Mouse (Mus musculus) megakaryocyte, adult 5-6 weeks (primary cell): Measurements from ENCODE around the gene Tas2r123. TPM values are rescaled to one million over a fixed set of nuclear protein-coding genes. Genes with fewer than 3 reads are reported as not detected.

ENCODE experiments used
- ATAC-seq: 2 replicates; pipeline ENCODE4 v1.8.0; 2016; ENCODE audit warnings: mild to moderate bottlenecking, inconsistent platforms; ENCODE audit not compliant: poor library complexity, severe bottlenecking
- total RNA-seq, 2 experiments: library from RNA; stranded (forward) in 1 of 2; stranded (reverse) in 1 of 2; fragments of 153-499, 151-499 nt in 1 of 2; fragments of 221-1000, 200-1000 nt in 1 of 2; gene quantifications; 2 replicates each; pipeline versions ENCODE4 v1.2.3 to v1.2.4; 2015 to 2017

Tas2r123 gene
- not detected in 2 replicates for total RNA-seq (2015)
- not detected in 2 replicates for total RNA-seq (2017)

- ATAC-seq: no peak
These were observed at the start of gene Tas2r123 for GRCm38 (mm10) chr6:132846842-132847241. TSS of gene Tas2r123 (plus strand) at chr6:132847142.

DNA sequence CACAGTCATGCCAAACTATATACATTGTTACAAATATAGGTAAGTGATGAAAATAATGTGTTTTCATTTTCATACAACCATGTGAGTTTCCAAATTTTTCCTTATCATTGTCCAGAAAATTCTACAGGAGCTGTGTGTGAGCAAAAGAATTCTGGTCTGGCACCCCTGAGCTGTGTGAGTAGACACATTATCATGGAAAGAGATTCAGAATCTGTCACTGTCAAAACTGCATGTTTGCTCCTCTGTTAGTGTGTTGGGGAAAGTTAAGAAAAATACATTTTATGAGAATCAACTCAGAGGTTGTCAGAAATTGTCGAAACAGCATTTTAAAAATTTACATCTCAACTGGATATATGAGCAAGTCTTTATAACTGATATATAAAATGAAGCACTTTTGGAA, 44.4 kb upstream of the Tas2r123 start, which contains the start of gene Tas2r117:
TSS of gene Tas2r117 (plus strand) at position 301 of the 400 bp plus-strand sequence.
- ATAC-seq: no peak

- ATAC-seq: no peak
These were observed 8.2 kb downstream of the Tas2r123 start, which contains the start of gene Tas2r116 for GRCm38 (mm10) chr6:132855138-132855537. TSS of gene Tas2r116 (plus strand) at chr6:132855438.

GRCm38 (mm10) chr6:132867708-132868107, 20.8 kb downstream of the Tas2r123 start, which contains the start of gene Tas2r110:
TSS of gene Tas2r110 (plus strand) at chr6:132868008.
- no peak for ATAC-seq

DNA sequence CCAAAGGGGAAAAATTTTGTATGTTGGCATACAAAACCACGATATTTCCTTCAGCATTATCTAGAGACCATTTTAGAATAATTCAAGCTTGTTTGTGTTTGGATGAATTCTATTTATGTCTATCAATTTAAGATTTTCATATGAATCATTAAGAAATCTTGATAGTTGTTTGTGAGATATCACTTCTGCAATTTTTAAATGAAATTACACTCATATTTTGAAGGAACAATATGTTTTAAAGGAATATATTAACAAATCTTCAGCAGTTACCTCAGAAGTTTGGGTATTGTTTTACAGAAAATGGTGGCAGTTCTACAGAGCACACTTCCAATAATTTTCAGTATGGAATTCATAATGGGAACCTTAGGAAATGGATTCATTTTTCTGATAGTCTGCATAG, 45.8 kb downstream of the Tas2r123 start, which contains the start of gene Tas2r113:
TSS of gene Tas2r113 (plus strand) at position 301 of the 400 bp plus-strand sequence.
- ATAC-seq: no peak

Other genes starting within 250 kb of the Tas2r123 start
- gene A630073D07Rik, start 195.6 kb upstream of the Tas2r123 start, total RNA-seq (2015): not detected in 2 replicates
- gene A630073D07Rik, start 195.6 kb upstream of the Tas2r123 start, total RNA-seq (2017): not detected in 2 replicates
- gene Tas2r120, start 190.2 kb upstream of the Tas2r123 start, total RNA-seq (2015): not detected in 2 replicates
- not detected in 2 replicates for gene Tas2r120, start 190.2 kb upstream of the Tas2r123 start, total RNA-seq (2017)
- gene Tas2r121, start 146.1 kb upstream of the Tas2r123 start, total RNA-seq (2015): not detected in 2 replicates
- gene Tas2r121, start 146.1 kb upstream of the Tas2r123 start, total RNA-seq (2017): not detected in 2 replicates
- not detected in 2 replicates for gene Tas2r122, start 135.2 kb upstream of the Tas2r123 start, total RNA-seq (2015)
- gene Tas2r122, start 135.2 kb upstream of the Tas2r123 start, total RNA-seq (2017): not detected in 2 replicates
- gene Tas2r115, start 109.1 kb upstream of the Tas2r123 start, total RNA-seq (2015): not detected in 2 replicates
- gene Tas2r115, start 109.1 kb upstream of the Tas2r123 start, total RNA-seq (2017): not detected in 2 replicates
- gene Tas2r124, start 92.4 kb upstream of the Tas2r123 start, total RNA-seq (2015): not detected in 2 replicates
- gene Tas2r124, start 92.4 kb upstream of the Tas2r123 start, total RNA-seq (2017): not detected in 2 replicates
- gene Tas2r102, start 85.0 kb upstream of the Tas2r123 start, total RNA-seq (2015): not detected in 2 replicates
- gene Tas2r102, start 85.0 kb upstream of the Tas2r123 start, total RNA-seq (2017): not detected in 2 replicates
- not detected in 2 replicates for gene Tas2r136, start 69.0 kb upstream of the Tas2r123 start, total RNA-seq (2015)
- not detected in 2 replicates for gene Tas2r136, start 69.0 kb upstream of the Tas2r123 start, total RNA-seq (2017)
- not detected in 2 replicates for gene Tas2r117, start 44.3 kb upstream of the Tas2r123 start, total RNA-seq (2015)
- gene Tas2r117, start 44.3 kb upstream of the Tas2r123 start, total RNA-seq (2017): not detected in 2 replicates
- gene Tas2r116, start 8.3 kb downstream of the Tas2r123 start, total RNA-seq (2015): not detected in 2 replicates
- gene Tas2r116, start 8.3 kb downstream of the Tas2r123 start, total RNA-seq (2017): not detected in 2 replicates
- gene Tas2r110, start 20.9 kb downstream of the Tas2r123 start, total RNA-seq (2015): not detected in 2 replicates
- gene Tas2r110, start 20.9 kb downstream of the Tas2r123 start, total RNA-seq (2017): not detected in 2 replicates
- not detected in 2 replicates for gene Tas2r113, start 45.9 kb downstream of the Tas2r123 start, total RNA-seq (2015)
- gene Tas2r113, start 45.9 kb downstream of the Tas2r123 start, total RNA-seq (2017): not detected in 2 replicates
- not detected in 2 replicates for gene Tas2r125, start 62.5 kb downstream of the Tas2r123 start, total RNA-seq (2015)
- gene Tas2r125, start 62.5 kb downstream of the Tas2r123 start, total RNA-seq (2017): not detected in 2 replicates
- gene Tas2r129, start 104.0 kb downstream of the Tas2r123 start, total RNA-seq (2015): not detected in 2 replicates
- not detected in 2 replicates for gene Tas2r129, start 104.0 kb downstream of the Tas2r123 start, total RNA-seq (2017)
- gene Tas2r131, start 110.8 kb downstream of the Tas2r123 start, total RNA-seq (2015): not detected in 2 replicates
- gene Tas2r131, start 110.8 kb downstream of the Tas2r123 start, total RNA-seq (2017): not detected in 2 replicates
- gene Tas2r109, start 133.8 kb downstream of the Tas2r123 start, total RNA-seq (2015): not detected in 2 replicates
- gene Tas2r109, start 133.8 kb downstream of the Tas2r123 start, total RNA-seq (2017): not detected in 2 replicates
- not detected in 2 replicates for gene Tas2r103, start 190.0 kb downstream of the Tas2r123 start, total RNA-seq (2015)
- not detected in 2 replicates for gene Tas2r103, start 190.0 kb downstream of the Tas2r123 start, total RNA-seq (2017)
- not detected in 2 replicates for gene Tas2r140, start 208.7 kb downstream of the Tas2r123 start, total RNA-seq (2015)
- gene Tas2r140, start 208.7 kb downstream of the Tas2r123 start, total RNA-seq (2017): not detected in 2 replicates